Mouse (Mus musculus) ES-Bruce4 (cell line): ENCODE results near the gene D6Ertd527e. TPM values are rescaled to one million over a fixed set of nuclear protein-coding genes. Genes with fewer than 3 reads are reported as not detected.

ENCODE experiments used
- H3K27ac ChIP-seq: 2 replicates; pipeline ENCODE4 v1.5.1; 2012; ENCODE audit warnings: low read length, inconsistent platforms; ENCODE audit not compliant: insufficient read depth
- H3K27me3 ChIP-seq: 2 replicates; pipeline ENCODE4 v1.6.1; 2012; ENCODE audit warnings: mild to moderate bottlenecking, low read length, inconsistent platforms; ENCODE audit not compliant: control insufficient read depth, poor library complexity, insufficient read depth, severe bottlenecking
- H3K36me3 ChIP-seq: 2 replicates; pipeline ENCODE4 v1.6.1; 2012; ENCODE audit warnings: inconsistent platforms, mild to moderate bottlenecking, low read length, moderate library complexity; ENCODE audit not compliant: control insufficient read depth, poor library complexity, insufficient read depth, severe bottlenecking
- H3K4me1 ChIP-seq: one replicate; pipeline ENCODE4 v1.8.1; 2011; ENCODE audit warnings: low read length; ENCODE audit not compliant: control insufficient read depth, insufficient read depth
- H3K4me3 ChIP-seq: 2 replicates; pipeline ENCODE4 v1.5.1; 2011; ENCODE audit warnings: low read depth, mild to moderate bottlenecking, low read length
- H3K9ac ChIP-seq: 2 replicates; pipeline ENCODE4 v1.6.1; 2012; ENCODE audit warnings: low read depth, mild to moderate bottlenecking, inconsistent platforms; ENCODE audit not compliant: poor library complexity, severe bottlenecking
- H3K9me3 ChIP-seq: replicated peaks from 2 replicates; pipeline ENCODE4 v1.6.1; 2012; ENCODE audit warnings: mild to moderate bottlenecking, low read length, inconsistent platforms; ENCODE audit not compliant: control insufficient read depth, poor library complexity, insufficient read depth, severe bottlenecking
- CTCF ChIP-seq: IDR thresholded peaks from one replicate; pipeline ENCODE4 v1.8.1; 2011; ENCODE audit warnings: low read depth, low read length
- EP300 ChIP-seq: IDR thresholded peaks from 2 replicates; pipeline ENCODE4 v1.6.1; 2011; ENCODE audit warnings: low read depth, low read length; ENCODE audit not compliant: insufficient read depth
- POLR2A ChIP-seq: IDR thresholded peaks from one replicate; pipeline ENCODE4 v1.8.1; 2011; ENCODE audit warnings: low read length; ENCODE audit not compliant: insufficient read depth
- polyA plus RNA-seq: library from polyadenylated mRNA; stranded (reverse); fragments of >200 nt; gene quantifications from 2 replicates; pipeline ENCODE4 v1.2.4, GENCODE M21; 2011; ENCODE audit warnings: low read depth; ENCODE audit not compliant: missing spikeins, insufficient read depth, insufficient read length

Gene D6Ertd527e
- polyA plus RNA-seq, 1 experiment = 0.37 TPM

GRCm38 (mm10) chr6:87072759-87073158 lies 31.8 kb upstream of the D6Ertd527e start:
- TF ChIP-seq CTCF (no peak), EP300 (no peak), POLR2A (no peak)
- Histone ChIP-seq H3K4me1 (no peaks in the 10 kb centered on the region), H3K36me3 (peaks cover 5% of the 10 kb centered on the region), H3K27me3 (no peaks in the 10 kb centered on the region), H3K4me3 (no peak overlapping the region), H3K27ac (no peak overlapping the region), H3K9ac (no peak overlapping the region), H3K9me3 (no peaks in the 10 kb centered on the region)

- H3K27me3 ChIP-seq = no peaks in the 10 kb centered on the region
- H3K9me3 ChIP-seq = no peaks in the 10 kb centered on the region
- peaks cover 2% of the 10 kb centered on the region for H3K36me3 ChIP-seq
- no peak overlapping the region for H3K9ac ChIP-seq
- H3K4me1 ChIP-seq = no peaks in the 10 kb centered on the region
- no peak overlapping the region for H3K27ac ChIP-seq
- TF ChIP-seq CTCF = no peak
- H3K4me3 ChIP-seq = no peak overlapping the region
Measured at GRCm38 (mm10) chr6:87075092-87075685, 29.4 kb upstream of the D6Ertd527e start.

DNA sequence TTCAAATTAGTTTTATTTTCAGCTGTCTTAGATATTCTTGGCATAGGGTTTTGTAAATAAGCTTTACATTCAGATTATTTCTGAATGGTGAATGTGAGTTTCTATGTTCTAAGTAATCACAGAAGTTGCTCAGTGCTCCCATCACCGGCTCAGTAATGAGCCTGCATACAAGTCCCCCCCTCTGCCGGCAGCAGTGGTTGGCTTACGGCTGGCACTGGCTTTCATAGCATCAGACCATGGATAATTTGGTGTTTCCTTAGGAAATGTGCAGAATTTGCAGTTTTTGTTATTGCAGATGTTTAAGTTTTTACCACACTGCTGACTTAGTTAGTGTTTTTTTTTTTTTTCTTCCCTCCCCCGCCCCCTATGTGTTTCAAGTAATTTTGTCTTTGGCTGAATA lies 25.1 kb upstream of the D6Ertd527e start:
- H3K9me3 ChIP-seq = no peaks in the 10 kb centered on the region
- no peaks in the 10 kb centered on the region for H3K4me1 ChIP-seq
- no peak overlapping the region for H3K4me3 ChIP-seq
- H3K27ac ChIP-seq = no peak overlapping the region
- TF ChIP-seq CTCF = no peak
- no peak for TF ChIP-seq EP300
- no peak for TF ChIP-seq POLR2A
- peaks cover 2% of the 10 kb centered on the region; the same call in 1 of the 2 replicates for H3K36me3 ChIP-seq
- H3K27me3 ChIP-seq = no peaks in the 10 kb centered on the region
- H3K9ac ChIP-seq = no peak overlapping the region

- Histone ChIP-seq H3K27me3 (no peaks in the 10 kb centered on the region), H3K4me3 (no peak overlapping the region), H3K4me1 (no peaks in the 10 kb centered on the region), H3K27ac (no peak overlapping the region), H3K36me3 (no peaks in the 10 kb centered on the region), H3K9ac (no peak overlapping the region), H3K9me3 (no peaks in the 10 kb centered on the region)
- no peak for TF ChIP-seq CTCF
- TF ChIP-seq EP300 = no peak
- no peak for TF ChIP-seq POLR2A
Measured at GRCm38 (mm10) chr6:87085026-87085425, 19.5 kb upstream of the D6Ertd527e start.

DNA sequence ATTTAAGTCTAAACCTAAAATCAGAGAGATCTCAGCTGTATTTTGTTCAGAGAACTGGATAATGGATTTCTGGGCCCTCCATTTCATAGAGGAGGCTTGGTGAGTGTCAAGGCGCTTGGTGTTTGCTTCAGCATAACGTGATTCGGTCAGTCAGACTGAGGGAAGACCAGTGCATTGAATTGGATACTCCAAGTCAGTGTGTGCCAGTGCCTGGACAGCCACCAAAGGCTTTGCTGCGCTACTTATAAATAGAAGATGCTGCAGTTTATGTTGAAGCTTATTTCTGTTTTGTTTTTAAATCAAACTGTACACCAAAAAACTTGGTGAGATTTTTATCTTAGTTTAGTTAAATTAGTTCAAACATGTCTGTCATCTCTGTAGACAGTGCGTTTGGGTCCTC lies 16.2 kb upstream of the D6Ertd527e start:
- H3K4me3 ChIP-seq = no peak overlapping the region
- no peak overlapping the region for H3K27ac ChIP-seq
- no peaks in the 10 kb centered on the region for H3K4me1 ChIP-seq
- TF ChIP-seq CTCF (no peak), EP300 (no peak), POLR2A (no peak)
- H3K9ac ChIP-seq = no peak overlapping the region
- H3K36me3 ChIP-seq = no peaks in the 10 kb centered on the region
- no peaks in the 10 kb centered on the region for H3K27me3 ChIP-seq
- no peaks in the 10 kb centered on the region for H3K9me3 ChIP-seq

- no peak overlapping the region for H3K9ac ChIP-seq
- no peak overlapping the region for H3K27ac ChIP-seq
- no peak overlapping the region for H3K4me3 ChIP-seq
- H3K36me3 ChIP-seq = no peaks in the 10 kb centered on the region
- TF ChIP-seq CTCF = no peak
- no peak for TF ChIP-seq POLR2A
- TF ChIP-seq EP300 = no peak
- no peaks in the 10 kb centered on the region for H3K4me1 ChIP-seq
- H3K9me3 ChIP-seq = no peaks in the 10 kb centered on the region
- H3K27me3 ChIP-seq = no peaks in the 10 kb centered on the region
Measured at GRCm38 (mm10) chr6:87090877-87091276, 13.7 kb upstream of the D6Ertd527e start.
